Mouse (Mus musculus): ENCODE data around the gene Vps35l.
A peak's percentile ranks its signal among the peaks of the same experiment; 100 is the strongest.

The Vps35l gene

GRCm38 (mm10) chr7:118739975-118740531 is at the start of gene Vps35l:
Gene Vps35l (plus strand): TSS chr7:118740226.
- DNase-seq (ENCODE audit: low spot score in 2 of 2): peak; percentile 33 to 49

DNA sequence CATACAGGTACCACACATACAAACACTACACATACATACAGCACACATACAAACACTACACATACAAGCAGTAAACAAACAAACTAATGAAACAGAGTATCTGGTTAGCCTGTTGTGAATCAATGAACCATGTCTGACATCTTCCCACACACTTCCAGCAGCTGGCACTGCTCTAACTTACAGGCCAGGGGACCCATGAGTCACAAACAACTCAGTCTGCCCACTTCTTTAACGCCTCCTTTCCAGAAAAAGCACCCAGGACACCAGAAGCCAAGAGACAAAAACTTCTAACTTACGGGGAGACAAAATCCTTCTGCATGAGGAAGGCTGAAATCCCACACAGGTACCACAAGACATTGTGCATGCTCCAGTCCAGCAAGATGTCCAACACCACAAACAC is 48.7 kb upstream of the Vps35l start:
- DNase-seq (ENCODE audit: low spot score in 2 of 2): no peak

DNA sequence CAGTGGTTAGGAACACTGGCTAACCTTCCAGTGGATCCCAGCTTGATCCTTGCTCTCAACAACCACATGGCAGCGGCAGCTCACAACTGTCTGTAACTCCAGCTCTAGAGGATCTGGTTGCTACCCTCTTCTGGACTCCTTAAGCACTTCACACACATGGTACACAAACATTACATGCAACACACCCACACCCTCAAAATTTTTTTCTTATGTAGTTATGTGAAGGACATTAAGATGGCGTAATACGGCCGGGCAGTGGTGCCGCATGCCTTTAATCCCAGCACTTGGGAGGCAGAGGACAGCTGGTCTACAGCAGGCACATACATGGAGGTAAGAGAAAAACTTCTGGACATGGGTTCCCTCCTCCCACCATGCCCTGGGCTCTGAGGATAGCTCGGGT is 43.9 kb upstream of the Vps35l start:
- DNase-seq (ENCODE audit: low spot score in 2 of 2): no peak

- peak in 1 of 2 experiments; percentile 18 for DNase-seq (ENCODE audit: low spot score in 2 of 2)
These were observed 42.9 kb upstream of the Vps35l start for GRCm38 (mm10) chr7:118697168-118697567.

GRCm38 (mm10) chr7:118698882-118699281 is 41.1 kb upstream of the Vps35l start:
- no peak for DNase-seq (ENCODE audit: low spot score in 2 of 2)

GRCm38 (mm10) chr7:118703144-118703561 is 36.9 kb upstream of the Vps35l start:
- no peak for DNase-seq (ENCODE audit: low spot score in 2 of 2)

DNA sequence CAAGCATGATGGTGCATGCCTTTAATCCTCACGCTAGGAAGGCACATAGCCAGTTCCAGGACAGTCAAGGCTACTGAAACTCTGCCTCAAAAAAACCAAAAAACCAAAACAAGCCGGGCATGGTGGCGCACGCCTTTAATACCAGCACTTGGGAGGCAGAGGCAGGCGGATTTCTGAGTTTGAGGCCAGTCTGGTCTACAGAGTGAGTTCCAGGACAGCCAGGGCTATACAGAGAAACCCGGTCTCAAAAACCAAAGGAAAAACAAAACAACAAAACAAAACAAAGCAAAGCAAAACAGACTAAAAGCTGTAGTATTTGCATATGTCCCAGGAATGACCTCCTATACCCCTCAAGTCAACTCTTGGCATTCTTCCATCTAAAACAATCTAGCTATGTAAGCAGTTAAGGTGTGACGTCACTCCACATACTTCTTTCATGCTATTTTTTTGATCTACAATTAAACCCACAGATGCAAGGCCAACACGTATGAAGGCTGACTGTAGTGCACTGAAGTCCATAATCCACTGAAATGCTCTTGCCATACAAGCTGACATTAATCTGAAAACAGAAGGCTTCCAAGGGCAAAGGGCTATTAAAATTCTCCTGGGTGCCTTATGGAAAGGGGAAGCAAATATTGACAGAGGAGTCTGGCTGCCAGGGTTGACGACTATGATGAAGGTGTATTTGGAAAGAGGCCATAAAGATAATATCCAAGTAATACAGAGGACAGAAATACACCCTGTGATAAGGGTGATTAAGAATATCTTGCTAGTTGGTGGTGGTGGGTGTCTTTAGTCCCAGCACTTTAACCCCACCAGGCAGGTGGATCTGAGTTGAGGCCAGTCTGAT is 35.8 kb upstream of the Vps35l start:
- DNase-seq (ENCODE audit: low spot score in 2 of 2): no peak

DNA sequence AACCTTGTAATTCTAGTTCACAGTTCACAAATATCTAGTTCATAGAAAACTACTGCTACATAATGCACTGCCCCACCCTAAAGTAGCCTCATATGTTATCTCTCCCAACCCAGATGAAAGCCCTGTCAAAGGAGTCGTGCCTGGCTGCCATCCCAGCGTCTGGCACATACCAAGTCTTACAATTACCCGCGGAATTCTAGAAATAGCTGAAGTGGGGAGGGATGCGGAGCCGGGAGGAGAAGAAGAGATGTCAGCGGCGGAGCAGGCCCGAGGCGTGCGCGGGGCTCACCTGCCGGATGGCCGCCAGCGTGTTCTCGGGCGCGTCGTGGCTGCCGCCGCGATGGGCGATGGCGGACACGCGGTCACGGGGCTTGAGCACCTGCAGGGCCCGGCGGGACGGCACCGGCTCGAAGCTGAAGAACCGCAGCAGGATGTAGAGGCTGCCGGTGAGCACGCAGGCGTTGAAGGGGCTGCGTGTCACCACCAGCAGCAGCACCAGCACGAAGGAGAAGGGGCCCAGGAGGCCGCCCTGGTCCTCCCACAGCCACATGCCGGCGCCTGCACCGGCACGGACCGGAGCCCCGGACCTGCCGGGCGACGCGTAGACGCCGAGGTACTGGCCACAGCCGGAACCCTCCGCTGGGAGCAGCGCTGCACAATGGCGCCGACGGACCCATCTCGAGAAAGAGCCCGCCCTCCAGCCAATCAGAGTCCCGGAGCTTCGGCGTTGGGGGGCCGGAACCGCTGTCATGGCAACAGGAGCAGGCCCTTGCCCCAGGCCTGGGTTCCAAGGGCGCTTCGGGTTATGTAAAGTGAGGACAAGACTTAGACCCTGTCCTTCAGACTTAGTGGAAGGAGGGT is 34.7 kb upstream of the Vps35l start, which contains the start of gene Gde1:
TSS of gene Gde1 (minus strand) at position 678 of the 861 bp plus-strand sequence.
- peak; percentile 83 to 85 for DNase-seq (ENCODE audit: low spot score in 2 of 2)

DNA sequence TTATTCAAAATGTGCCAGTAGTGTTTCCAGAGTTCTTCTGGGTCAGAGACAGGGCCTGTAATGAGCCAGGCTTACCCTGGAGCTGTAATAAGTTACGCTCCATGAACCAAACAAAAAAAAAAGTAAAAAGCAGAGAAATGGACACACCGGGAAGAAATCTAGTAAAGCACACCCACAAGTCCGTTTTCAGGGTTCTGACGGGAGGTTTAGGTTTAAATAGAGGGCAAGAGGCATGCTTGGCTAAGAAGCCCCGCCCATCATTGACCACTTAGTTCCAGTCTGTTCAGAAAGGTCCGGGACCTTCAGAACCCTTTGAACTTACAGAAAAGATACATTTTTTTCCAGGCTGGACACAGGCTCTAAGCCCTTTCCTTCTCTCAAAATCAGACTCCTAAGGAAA is 34.0 kb upstream of the Vps35l start:
- DNase-seq (ENCODE audit: low spot score in 2 of 2): no peak

GRCm38 (mm10) chr7:118706488-118706887 is 33.5 kb upstream of the Vps35l start:
- DNase-seq (ENCODE audit: low spot score in 2 of 2): no peak

DNA sequence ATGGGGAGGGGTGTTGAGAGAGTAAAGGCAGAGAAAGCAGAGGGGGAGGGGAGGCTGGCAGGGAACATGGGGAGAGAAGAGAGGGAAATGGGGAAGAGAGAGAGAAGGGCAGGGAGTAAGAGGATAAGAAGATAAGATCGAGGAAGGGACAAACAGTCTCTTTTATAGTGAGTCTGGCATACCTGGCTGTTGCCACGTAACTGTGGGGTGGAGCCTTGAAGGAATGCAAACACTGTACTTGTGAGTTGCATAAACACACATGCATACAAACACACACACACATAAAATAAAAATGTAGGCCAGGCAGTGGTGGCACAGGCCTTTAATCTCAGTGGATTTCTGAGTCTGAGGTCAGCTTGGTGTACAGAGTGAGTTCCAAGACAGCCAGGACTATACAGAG is 32.8 kb upstream of the Vps35l start:
- peak in 1 of 2 experiments; percentile 18 for DNase-seq (ENCODE audit: low spot score in 2 of 2)

DNA sequence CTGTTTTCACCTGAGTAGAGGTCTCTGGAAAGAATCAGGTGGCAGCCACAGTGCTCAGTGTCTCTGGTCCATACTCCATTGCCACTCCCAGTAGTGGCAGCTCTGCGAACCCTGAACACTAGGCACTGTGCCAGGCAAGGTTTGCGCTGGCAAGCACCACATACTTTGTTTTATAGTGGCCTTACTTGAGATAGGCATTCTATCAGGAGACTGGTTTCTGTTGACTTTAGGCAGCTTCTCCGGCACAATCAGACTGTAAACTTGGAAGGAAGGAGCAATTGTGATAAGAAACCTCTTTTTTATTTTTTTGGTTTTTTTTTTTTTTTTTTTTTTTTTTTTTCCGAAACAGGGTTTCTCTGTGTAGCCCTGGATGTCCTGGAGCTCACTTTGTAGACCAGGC is 32.0 kb upstream of the Vps35l start:
- DNase-seq (ENCODE audit: low spot score in 2 of 2): peak in 1 of 2 experiments; percentile 17

GRCm38 (mm10) chr7:118710776-118711175 is 29.2 kb upstream of the Vps35l start:
- DNase-seq (ENCODE audit: low spot score in 2 of 2): no peak

DNA sequence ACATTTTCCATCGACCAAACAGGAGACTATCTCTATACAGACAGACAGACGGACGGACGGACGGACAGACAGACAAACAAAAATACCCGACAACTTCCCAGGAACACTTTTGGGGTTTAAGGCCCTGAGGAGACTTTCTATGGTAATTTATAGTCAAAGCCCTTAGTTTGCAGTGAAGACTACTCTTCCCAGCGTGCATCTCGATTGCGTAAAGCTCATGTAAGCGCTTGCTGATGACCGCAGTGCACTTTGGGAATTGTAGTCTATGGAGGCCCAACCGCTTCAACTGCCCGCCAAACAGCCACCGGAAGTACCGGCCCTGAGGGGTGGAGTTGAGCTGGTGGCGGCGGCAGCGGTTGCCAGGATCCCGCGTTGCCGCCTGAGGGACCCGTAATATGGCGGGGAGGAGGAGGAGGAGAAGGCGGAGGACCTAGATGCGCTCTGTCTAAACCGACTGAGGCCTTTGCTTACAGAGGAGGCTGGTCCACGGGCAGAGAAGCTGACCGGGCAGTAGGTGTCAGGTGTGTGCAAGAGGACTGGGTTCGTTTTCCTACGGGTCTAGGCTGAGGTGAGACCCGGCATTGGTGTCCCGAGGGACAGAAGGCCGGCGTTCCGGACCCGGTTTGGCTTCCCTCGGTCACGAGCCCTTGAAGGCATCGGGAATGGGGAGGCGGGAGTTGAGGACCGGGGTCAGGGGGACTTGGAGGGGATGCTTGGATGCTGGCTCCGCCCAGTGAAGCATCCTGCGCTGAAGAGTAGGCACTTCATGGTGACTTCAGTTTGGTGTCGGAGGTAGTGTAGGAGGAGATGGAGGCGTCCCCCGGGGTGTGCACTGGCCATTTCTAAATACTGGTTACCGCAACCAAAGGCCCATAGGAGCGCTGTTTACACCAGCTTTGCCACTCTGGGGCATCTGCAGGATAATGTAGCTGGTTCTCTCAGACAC is 27.5 kb upstream of the Vps35l start, which contains the start of gene Ccp110:
TSS of gene Ccp110 (plus strand) at position 325 of the 946 bp plus-strand sequence.
- peak; percentile 76 to 91 for DNase-seq (ENCODE audit: low spot score in 2 of 2)

DNA sequence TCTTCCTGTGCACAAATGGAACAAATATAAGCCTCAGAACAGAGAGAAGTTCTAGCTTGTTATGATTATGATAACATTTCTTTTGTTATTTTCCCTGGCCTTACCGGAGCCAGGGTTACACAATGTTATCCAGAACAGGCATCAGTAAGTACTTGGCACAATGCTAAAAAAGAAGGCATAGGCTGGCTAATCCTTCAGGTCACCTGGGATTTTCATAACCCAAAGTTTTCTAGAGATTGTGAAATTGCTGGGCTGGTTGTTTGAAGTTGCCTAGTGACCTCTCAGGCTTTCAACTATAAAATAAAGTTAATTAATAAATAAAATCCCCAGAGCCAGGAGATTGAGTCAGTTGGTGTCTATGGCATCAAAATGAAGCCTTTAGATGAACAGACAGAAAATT is 25.2 kb upstream of the Vps35l start:
- DNase-seq (ENCODE audit: low spot score in 2 of 2): no peak

DNA sequence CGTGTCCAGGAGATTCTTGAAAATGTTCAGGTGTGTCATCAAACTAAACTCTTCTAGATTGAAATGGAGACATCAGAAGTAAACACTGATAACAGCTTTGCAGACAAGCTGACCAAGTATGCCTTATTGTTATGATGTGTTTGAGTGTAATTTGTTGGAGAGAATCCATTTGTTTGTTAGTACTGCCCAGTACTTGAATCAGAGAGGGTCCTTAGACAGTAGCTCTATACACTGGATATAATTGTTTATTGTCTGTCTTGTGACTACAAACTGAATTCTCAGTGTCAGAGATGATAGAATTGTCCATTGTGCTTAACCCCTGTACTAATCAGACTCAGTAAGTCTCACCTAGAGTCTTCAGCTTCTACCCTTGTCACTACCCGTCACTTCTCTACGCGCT is 22.0 kb upstream of the Vps35l start:
- DNase-seq (ENCODE audit: low spot score in 2 of 2): no peak

GRCm38 (mm10) chr7:118723927-118724326 is 16.1 kb upstream of the Vps35l start:
- DNase-seq (ENCODE audit: low spot score in 2 of 2): no peak

DNA sequence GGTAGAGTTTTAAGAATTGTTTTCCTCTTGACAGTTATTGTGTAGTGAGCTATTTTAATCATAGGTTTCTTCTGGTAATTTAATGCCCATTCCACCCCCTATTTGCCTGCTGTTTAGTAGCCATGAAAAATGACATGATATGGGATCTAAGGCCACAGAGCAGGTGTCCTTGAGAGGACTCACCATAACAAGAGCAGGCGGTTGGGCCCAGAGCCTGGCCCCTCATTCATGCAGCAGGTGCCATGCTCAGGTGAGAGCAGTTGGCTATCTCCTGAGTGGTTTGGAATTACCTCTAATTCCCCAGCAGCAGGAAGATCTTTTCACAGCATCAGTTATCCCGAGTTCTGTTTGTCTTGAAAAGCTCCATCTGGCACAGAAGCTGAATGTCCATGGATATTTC is 14.6 kb upstream of the Vps35l start:
- DNase-seq (ENCODE audit: low spot score in 2 of 2): no peak

GRCm38 (mm10) chr7:118728846-118729587 is 11.0 kb upstream of the Vps35l start:
- no peak for DNase-seq (ENCODE audit: low spot score in 2 of 2)

- DNase-seq (ENCODE audit: low spot score in 2 of 2): no peak
These were observed 8.2 kb upstream of the Vps35l start for GRCm38 (mm10) chr7:118731781-118732180.

All from urinary bladder, adult 18-20 months (tissue).